Mouse (Mus musculus): ENCODE measurements at regions not wholly inside any gene's neighbourhood (a gene's known extent, or its start where the extent isn't known, plus 50 kb on each side); places are given as distances from the start of the nearest gene placed in this dataset.

DNA sequence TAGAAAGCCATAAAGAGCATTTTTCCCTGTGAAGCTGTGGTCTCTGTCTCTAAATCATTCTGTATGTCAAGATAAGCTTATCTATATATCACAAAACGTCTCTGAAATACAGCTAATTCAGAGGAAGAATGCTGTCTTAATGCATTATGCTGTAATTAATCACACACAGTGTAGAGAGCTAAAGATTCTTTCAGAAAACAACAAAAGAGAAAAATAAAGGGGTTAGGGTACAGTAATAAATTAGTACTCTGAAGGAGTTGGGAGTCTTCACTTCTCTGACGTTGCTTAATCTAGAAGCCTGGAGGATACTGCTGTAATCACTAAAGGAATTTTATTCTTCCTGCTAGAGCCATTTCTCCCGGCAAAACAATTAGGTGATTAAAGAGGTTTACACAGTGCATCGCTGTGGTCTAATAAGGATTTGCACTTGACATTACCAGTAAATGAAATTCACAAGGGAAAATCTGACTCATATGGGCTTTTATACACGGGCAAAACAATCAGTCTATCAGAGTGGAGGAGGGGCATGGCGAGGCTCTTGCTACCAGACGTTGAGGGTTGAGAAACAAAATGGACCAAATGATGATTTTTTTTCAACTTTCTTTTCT is 1477.7 kb upstream of the Tenm3 start:
- Histone ChIP-seq H3K27me3 (ENCODE audit: control insufficient read depth in 1 of 2, insufficient read depth in 2 of 2, low read length in 2 of 2) (no peaks in the 10 kb centered on the region), H3K9ac (ENCODE audit: control insufficient read depth, low read depth, low read length, poor library complexity, severe bottlenecking) (no peak overlapping the region), H3K27ac (ENCODE audit: control insufficient read depth, low read depth, low read length) (no peak overlapping the region), H3K4me1 (ENCODE audit: control insufficient read depth in 1 of 2, insufficient read depth in 2 of 2, low read length in 2 of 2) (no peaks in the 10 kb centered on the region), H3K36me3 (ENCODE audit: control insufficient read depth in 1 of 2, insufficient read depth in 2 of 2, low read length in 2 of 2) (no peaks in the 10 kb centered on the region), H3K9me3 (replicated peaks; ENCODE audit: insufficient read depth, low read length) (no peaks in the 10 kb centered on the region), H3K79me2 (ENCODE audit: control insufficient read depth, insufficient read depth, low read length, poor library complexity) (no peaks in the 10 kb centered on the region), H3K4me3 (ENCODE audit: control insufficient read depth in 1 of 2, insufficient read depth in 1 of 2, low read depth in 2 of 2, low read length in 2 of 2) (no peak overlapping the region)
- TF ChIP-seq MXI1 (IDR thresholded peaks at IDR 0.05; ENCODE audit: low read depth, low read length) (no peak), RCOR1 (IDR thresholded peaks at IDR 0.05; ENCODE audit: low read depth, low read length) (no peak), ETS1 (IDR thresholded peaks at IDR 0.05; ENCODE audit: low read depth, low read length) (no peak), TCF12 (IDR thresholded peaks at IDR 0.05; ENCODE audit: low read depth, low read length) (no peak), E2F4 (IDR thresholded peaks at IDR 0.05; ENCODE audit: borderline replicate concordance, low read depth, low read length) (no peak), BHLHE40 (IDR thresholded peaks at IDR 0.05; ENCODE audit: borderline replicate concordance, low read depth, low read length) (no peak), CHD2 (IDR thresholded peaks at IDR 0.05; ENCODE audit: low read length) (no peak), SIN3A (IDR thresholded peaks at IDR 0.05; ENCODE audit: low read length) (no peak)
- no peak for DNase-seq (ENCODE audit: low read depth, low spot score)

DNA sequence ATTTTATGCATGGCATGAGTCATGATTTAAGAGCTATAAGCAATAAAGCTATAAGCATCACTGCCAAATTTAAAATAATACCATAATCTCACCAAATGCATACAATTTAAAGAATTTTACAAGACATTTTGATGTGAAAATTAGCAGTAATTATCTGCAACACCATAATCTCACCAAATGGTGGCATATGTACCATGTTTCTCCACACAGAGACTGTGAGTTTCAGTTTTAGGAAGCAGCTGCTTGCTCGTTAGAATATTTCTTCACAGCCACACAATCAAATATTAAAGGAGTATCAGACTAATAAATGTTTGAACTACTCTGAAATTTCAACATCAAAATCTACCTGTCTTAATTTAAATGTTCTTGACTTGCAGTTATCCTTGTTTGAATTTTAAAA is 1472.9 kb upstream of the Tenm3 start:
- TF ChIP-seq TBP (IDR thresholded peaks at IDR 0.05; ENCODE audit: low read depth, low read length) = no peak
- no peak for TF ChIP-seq RCOR1 (IDR thresholded peaks at IDR 0.05; ENCODE audit: low read depth, low read length)
- no peak for TF ChIP-seq ETS1 (IDR thresholded peaks at IDR 0.05; ENCODE audit: low read depth, low read length)
- no peak for TF ChIP-seq ZC3H11A (IDR thresholded peaks at IDR 0.05; ENCODE audit: low read depth, low read length)
- no peak for TF ChIP-seq TAL1 (IDR thresholded peaks at IDR 0.05; ENCODE audit: low read length)
- TF ChIP-seq POLR2AphosphoS5 (IDR thresholded peaks at IDR 0.05; ENCODE audit: borderline replicate concordance, low read depth, low read length) = no peak
- no peak for TF ChIP-seq JUND (IDR thresholded peaks at IDR 0.05; ENCODE audit: low read depth, low read length)
- TF ChIP-seq HCFC1 (IDR thresholded peaks at IDR 0.05; ENCODE audit: low read depth, low read length) = no peak
- TF ChIP-seq MAZ (IDR thresholded peaks at IDR 0.05; ENCODE audit: low read depth, low read length) = no peak
- no peak for TF ChIP-seq GABPA (IDR thresholded peaks at IDR 0.05; ENCODE audit: low read depth, low read length)
- TF ChIP-seq CHD2 (IDR thresholded peaks at IDR 0.05; ENCODE audit: low read length) = no peak
- TF ChIP-seq RAD21 (IDR thresholded peaks at IDR 0.05; ENCODE audit: low read depth, low read length) = no peak
- Histone ChIP-seq H3K27ac (ENCODE audit: control insufficient read depth, low read depth, low read length) (no peak overlapping the region), H3K79me2 (ENCODE audit: control insufficient read depth, insufficient read depth, low read length, poor library complexity) (no peaks in the 10 kb centered on the region), H3K9me3 (replicated peaks; ENCODE audit: insufficient read depth, low read length) (no peaks in the 10 kb centered on the region), H3K4me1 (ENCODE audit: control insufficient read depth in 1 of 2, insufficient read depth in 2 of 2, low read length in 2 of 2) (no peaks in the 10 kb centered on the region), H3K36me3 (ENCODE audit: control insufficient read depth in 1 of 2, insufficient read depth in 2 of 2, low read length in 2 of 2) (no peaks in the 10 kb centered on the region), H3K4me3 (ENCODE audit: control insufficient read depth in 1 of 2, insufficient read depth in 1 of 2, low read depth in 2 of 2, low read length in 2 of 2) (no peak overlapping the region), H3K27me3 (ENCODE audit: control insufficient read depth in 1 of 2, insufficient read depth in 2 of 2, low read length in 2 of 2) (no peaks in the 10 kb centered on the region), H3K9ac (ENCODE audit: control insufficient read depth, low read depth, low read length, poor library complexity, severe bottlenecking) (no peak overlapping the region)
- no peak for DNase-seq (ENCODE audit: low read depth, low spot score)

Data from MEL (cell line).